Mouse (Mus musculus): Measurements from ENCODE around the gene Snrnp40. TPM values are rescaled to one million over a fixed set of nuclear protein-coding genes. Genes with fewer than 3 reads are reported as not detected.

Gene Snrnp40
- polyA plus RNA-seq, 1 experiment from 2014 or later = 84.5 TPM

DNA sequence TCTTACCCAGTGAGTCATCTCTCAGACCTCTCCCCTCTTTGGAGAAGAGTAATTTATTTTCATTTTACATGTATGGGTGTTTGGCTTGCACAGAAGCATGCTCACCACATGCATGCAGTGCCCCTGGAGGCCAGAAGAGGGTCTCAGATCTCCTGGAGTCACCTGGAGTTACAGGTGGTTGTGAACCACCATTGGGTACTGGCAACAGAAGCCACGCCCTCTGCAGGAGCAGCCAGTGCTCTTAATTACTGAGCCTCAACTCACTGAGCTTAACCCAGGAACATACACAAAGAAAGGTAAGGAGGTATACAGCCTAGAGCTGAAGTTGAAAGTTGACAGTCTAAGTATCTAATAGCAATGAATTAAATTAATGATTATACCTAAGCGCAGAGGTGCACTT is 34.5 kb upstream of the Snrnp40 start:
- no peaks in the 10 kb centered on the region for H3K27me3 ChIP-seq (replicated peaks)
- no peak overlapping the region for H3K9ac ChIP-seq
- H3K4me1 ChIP-seq (replicated peaks) = peaks cover 30% of the 10 kb centered on the region
- 93% methylated on average over 2 of the region's 2 CpGs for WGBS
- no peak overlapping the region for H3K4me3 ChIP-seq
- no peak overlapping the region for H3K27ac ChIP-seq (ENCODE audit: poor library complexity, severe bottlenecking)
- ATAC-seq (ENCODE audit: insufficient number of reproducible peaks, low FRiP score) = no peak
- H3K36me3 ChIP-seq = peaks cover 59% of the 10 kb centered on the region
- H3K9me3 ChIP-seq (replicated peaks) = no peaks in the 10 kb centered on the region
- H3K4me2 ChIP-seq = no peak overlapping the region

DNA sequence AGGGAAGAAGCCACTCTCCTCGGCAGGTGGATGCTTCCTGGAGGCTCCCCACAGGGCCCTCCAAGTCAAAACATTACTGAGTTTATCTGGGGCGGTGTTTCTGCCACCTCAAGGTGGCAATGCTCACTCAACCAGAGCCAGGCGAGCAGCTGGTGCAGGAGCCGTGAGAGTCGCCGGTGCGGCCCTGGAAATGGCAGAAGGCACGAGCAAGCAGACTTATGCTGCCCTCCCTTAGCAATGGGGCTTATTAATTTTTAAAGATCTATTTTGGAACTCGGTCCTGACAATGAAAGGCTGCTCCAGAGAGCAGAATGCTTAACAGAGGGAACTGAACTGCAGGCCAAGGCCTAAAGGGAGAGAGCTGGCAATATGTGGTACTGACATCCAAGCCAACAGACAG is 32.6 kb upstream of the Snrnp40 start:
- no peak overlapping the region for H3K27ac ChIP-seq (ENCODE audit: poor library complexity, severe bottlenecking)
- 90% methylated on average over 9 of the region's 9 CpGs for WGBS
- no peaks in the 10 kb centered on the region for H3K27me3 ChIP-seq (replicated peaks)
- H3K4me3 ChIP-seq = no peak overlapping the region
- no peak overlapping the region for H3K4me2 ChIP-seq
- H3K36me3 ChIP-seq = peaks cover 53% of the 10 kb centered on the region
- ATAC-seq (ENCODE audit: insufficient number of reproducible peaks, low FRiP score) = no peak
- H3K9me3 ChIP-seq (replicated peaks) = no peaks in the 10 kb centered on the region
- H3K9ac ChIP-seq = no peak overlapping the region
- peaks cover 21% of the 10 kb centered on the region for H3K4me1 ChIP-seq (replicated peaks)

DNA sequence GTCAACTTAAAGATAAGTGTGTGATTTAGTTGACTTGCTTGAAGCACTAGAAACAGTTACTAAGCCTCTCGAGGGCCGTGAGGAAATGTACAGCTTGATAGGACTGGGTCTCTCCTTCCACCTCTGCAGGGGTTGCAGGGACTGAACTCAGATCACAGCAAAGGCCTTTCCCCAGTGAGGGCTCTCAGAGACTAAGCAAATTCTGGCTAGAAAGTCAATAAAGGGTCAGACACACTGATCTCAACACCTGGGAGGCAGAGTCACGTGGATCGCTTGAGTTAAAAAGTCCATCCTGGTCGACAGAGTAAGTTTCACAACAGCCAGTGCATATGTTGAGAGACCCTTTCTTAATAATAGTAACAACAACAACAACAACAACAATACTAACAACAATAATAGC is 24.1 kb upstream of the Snrnp40 start:
- no peak for ATAC-seq (ENCODE audit: insufficient number of reproducible peaks, low FRiP score)
- no peak overlapping the region for H3K4me3 ChIP-seq
- H3K27ac ChIP-seq (ENCODE audit: poor library complexity, severe bottlenecking) = no peak overlapping the region
- H3K4me2 ChIP-seq = no peak overlapping the region
- no peaks in the 10 kb centered on the region for H3K27me3 ChIP-seq (replicated peaks)
- no peaks in the 10 kb centered on the region for H3K9me3 ChIP-seq (replicated peaks)
- H3K36me3 ChIP-seq = peaks cover 50% of the 10 kb centered on the region
- H3K9ac ChIP-seq = no peak overlapping the region
- no peaks in the 10 kb centered on the region for H3K4me1 ChIP-seq (replicated peaks)
- 81% methylated on average over 5 of the region's 5 CpGs for WGBS

DNA sequence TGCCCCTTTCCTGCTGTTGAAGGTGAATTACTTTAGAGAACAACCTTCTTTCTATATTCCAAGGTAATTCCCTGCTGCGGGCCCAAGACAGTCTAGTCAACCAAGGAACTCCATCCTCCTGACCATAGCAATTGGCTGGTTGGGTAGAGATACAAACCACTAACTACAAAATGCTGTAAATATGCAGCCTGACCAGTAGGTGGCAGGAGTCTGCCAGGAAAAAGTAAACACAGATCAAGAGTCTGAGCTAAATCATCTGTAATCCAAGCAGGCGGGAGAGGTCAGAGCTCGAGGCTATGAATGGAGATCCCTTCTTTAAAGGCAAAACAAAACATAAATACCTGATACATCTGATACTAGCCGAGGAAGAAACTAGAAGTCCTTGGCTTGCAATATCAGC is 18.2 kb upstream of the Snrnp40 start:
- Histone ChIP-seq H3K4me3 (no peak overlapping the region), H3K4me1 (replicated peaks) (0 out of 2 replicates have a peak, but pooled peaks cover 5% of the 10 kb centered on the region), H3K9me3 (replicated peaks) (no peaks in the 10 kb centered on the region), H3K9ac (no peak overlapping the region), H3K36me3 (peaks cover 50% of the 10 kb centered on the region), H3K4me2 (no peak overlapping the region), H3K27ac (ENCODE audit: poor library complexity, severe bottlenecking) (no peak overlapping the region), H3K27me3 (replicated peaks) (no peaks in the 10 kb centered on the region)
- ATAC-seq (ENCODE audit: insufficient number of reproducible peaks, low FRiP score) = no peak
- 27% methylated on average over 4 of the region's 4 CpGs for WGBS

DNA sequence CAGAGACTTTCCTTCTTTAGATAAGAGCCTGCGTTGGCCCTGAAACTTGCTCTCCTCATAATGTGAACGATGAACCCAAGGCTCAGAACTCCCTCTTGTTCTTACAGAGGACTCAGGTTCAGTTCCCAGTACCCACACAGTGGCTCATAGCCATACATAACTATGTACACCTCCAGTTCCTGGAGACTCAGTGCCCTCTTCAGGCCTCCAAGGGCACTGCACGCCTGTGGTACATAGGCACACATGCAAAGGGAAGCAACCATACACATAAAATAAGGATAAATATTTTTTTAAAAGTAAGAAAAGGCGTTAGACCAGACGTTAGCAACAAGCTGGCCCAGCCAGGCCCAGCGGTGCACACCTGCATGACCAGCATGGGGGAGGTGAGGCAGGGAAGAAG is 10.3 kb upstream of the Snrnp40 start:
- H3K36me3 ChIP-seq = peaks cover 72% of the 10 kb centered on the region

GRCm38 (mm10) chr4:130350690-130351422 is 9.1 kb upstream of the Snrnp40 start:
- WGBS = 82% methylated on average over 16 of the region's 16 CpGs
- peaks cover 66% of the 10 kb centered on the region for H3K36me3 ChIP-seq

More for the DNA sequence above, 10.3 kb upstream of the Snrnp40 start:
- no peak for ATAC-seq (ENCODE audit: insufficient number of reproducible peaks, low FRiP score)
- Histone ChIP-seq H3K9me3 (replicated peaks) (0 out of 2 replicates have a peak, but pooled peaks cover 4% of the 10 kb centered on the region), H3K4me1 (replicated peaks) (0 out of 2 replicates have a peak, but pooled peaks cover 6% of the 10 kb centered on the region), H3K27ac (ENCODE audit: poor library complexity, severe bottlenecking) (no peak overlapping the region), H3K9ac (no peak overlapping the region), H3K4me3 (no peak overlapping the region), H3K4me2 (no peak overlapping the region), H3K27me3 (replicated peaks) (no peaks in the 10 kb centered on the region)
- 90% methylated on average over 6 of the region's 6 CpGs for WGBS

DNA sequence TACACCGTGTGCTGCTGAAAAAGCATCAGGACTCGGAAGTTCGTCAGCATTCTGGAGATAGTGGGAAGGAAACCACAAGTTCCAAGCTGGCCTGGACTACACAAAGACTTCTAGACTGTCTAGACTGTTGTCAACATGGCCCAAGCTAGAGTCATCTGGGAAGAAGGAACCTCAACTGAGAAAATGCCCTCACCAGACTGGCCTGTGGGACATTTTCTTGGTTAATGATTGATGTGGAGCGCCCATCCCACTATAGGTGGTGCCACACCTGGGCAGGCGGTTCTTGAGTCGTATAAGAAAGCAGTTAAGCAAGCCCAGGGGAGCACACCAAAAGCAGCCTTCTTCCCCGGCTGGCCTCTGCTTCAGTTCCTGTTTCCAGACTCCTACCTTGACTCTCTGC is 7.3 kb upstream of the Snrnp40 start:
- Histone ChIP-seq H3K9me3 (replicated peaks) (0 out of 2 replicates have a peak, but pooled peaks cover 4% of the 10 kb centered on the region), H3K4me3 (no peak overlapping the region), H3K4me1 (replicated peaks) (no peaks in the 10 kb centered on the region), H3K4me2 (no peak overlapping the region), H3K36me3 (peaks cover 74% of the 10 kb centered on the region), H3K9ac (no peak overlapping the region), H3K27ac (ENCODE audit: poor library complexity, severe bottlenecking) (no peak overlapping the region), H3K27me3 (replicated peaks) (no peaks in the 10 kb centered on the region)
- 91% methylated on average over 7 of the region's 7 CpGs for WGBS
- no peak for ATAC-seq (ENCODE audit: insufficient number of reproducible peaks, low FRiP score)

More at GRCm38 (mm10) chr4:130350690-130351422, 9.1 kb upstream of the Snrnp40 start:
- Histone ChIP-seq H3K9me3 (replicated peaks) (0 out of 2 replicates have a peak, but pooled peaks cover 4% of the 10 kb centered on the region), H3K9ac (no peak overlapping the region), H3K27me3 (replicated peaks) (no peaks in the 10 kb centered on the region), H3K4me3 (no peak overlapping the region), H3K4me2 (no peak overlapping the region), H3K4me1 (replicated peaks) (0 out of 2 replicates have a peak, but pooled peaks cover 6% of the 10 kb centered on the region), H3K27ac (ENCODE audit: poor library complexity, severe bottlenecking) (no peak overlapping the region)
- no peak for ATAC-seq (ENCODE audit: insufficient number of reproducible peaks, low FRiP score)

DNA sequence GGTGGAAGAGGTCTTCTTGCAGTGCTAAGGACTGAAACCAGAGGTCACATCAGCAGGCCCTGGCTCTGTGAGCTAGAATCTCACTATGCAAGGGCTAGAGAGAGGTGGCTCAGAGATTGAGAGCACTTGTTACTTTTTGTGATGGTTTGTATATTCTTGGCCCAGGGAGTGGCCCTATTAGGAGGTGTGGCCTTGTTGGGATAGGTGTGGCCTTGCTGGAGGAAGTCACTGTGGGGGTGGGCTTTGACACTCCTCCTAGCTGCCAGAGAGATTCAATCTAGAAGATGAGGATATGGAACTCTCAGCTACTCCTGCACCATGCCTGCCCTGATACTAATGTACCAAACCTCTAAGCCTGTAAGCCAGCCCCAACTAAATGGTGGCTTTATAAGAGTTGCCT is 2.0 kb upstream of the Snrnp40 start:
- H3K27ac ChIP-seq (ENCODE audit: poor library complexity, severe bottlenecking) = no peak overlapping the region
- no peak overlapping the region for H3K9ac ChIP-seq
- no peaks in the 10 kb centered on the region for H3K9me3 ChIP-seq (replicated peaks)
- ATAC-seq (ENCODE audit: insufficient number of reproducible peaks, low FRiP score) = no peak
- peaks cover 17% of the 10 kb centered on the region for H3K4me1 ChIP-seq (replicated peaks)
- no peaks in the 10 kb centered on the region for H3K27me3 ChIP-seq (replicated peaks)
- no peak overlapping the region for H3K4me3 ChIP-seq
- H3K4me2 ChIP-seq = no peak overlapping the region
- peaks cover 29% of the 10 kb centered on the region for H3K36me3 ChIP-seq

DNA sequence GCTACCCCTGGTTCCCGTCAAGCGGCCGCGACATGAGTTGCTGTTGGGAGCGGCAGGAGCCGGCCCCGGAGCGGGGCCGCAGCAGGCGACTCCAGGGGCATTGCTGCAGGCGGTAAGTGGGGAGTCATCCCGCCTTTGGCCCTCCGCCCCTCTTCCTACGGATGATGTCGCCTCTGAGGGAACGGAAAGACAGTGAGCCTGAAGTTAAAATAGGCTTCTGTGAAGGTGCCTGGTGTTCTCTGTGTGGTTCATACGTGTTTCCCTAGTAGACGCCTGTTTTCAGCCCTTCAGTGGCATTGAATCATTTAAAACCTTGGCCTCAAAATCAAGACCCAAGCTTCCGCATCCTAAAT is 282 bp downstream of the Snrnp40 start:
- H3K4me1 ChIP-seq (replicated peaks) = peaks cover 17% of the 10 kb centered on the region
- H3K27ac ChIP-seq (ENCODE audit: poor library complexity, severe bottlenecking) = peak overlapping the region; percentile 83
- H3K9me3 ChIP-seq (replicated peaks) = no peaks in the 10 kb centered on the region
- no peaks in the 10 kb centered on the region for H3K27me3 ChIP-seq (replicated peaks)
- under 1% methylated on average over 19 of the region's 19 CpGs for WGBS
- H3K9ac ChIP-seq = peak overlapping the region; percentile 95
- peak overlapping the region; percentile 95 for H3K4me3 ChIP-seq
- H3K4me2 ChIP-seq = peak overlapping the region; percentile 69
- ATAC-seq (ENCODE audit: insufficient number of reproducible peaks, low FRiP score) = no peak
- H3K36me3 ChIP-seq = peaks cover 38% of the 10 kb centered on the region

DNA sequence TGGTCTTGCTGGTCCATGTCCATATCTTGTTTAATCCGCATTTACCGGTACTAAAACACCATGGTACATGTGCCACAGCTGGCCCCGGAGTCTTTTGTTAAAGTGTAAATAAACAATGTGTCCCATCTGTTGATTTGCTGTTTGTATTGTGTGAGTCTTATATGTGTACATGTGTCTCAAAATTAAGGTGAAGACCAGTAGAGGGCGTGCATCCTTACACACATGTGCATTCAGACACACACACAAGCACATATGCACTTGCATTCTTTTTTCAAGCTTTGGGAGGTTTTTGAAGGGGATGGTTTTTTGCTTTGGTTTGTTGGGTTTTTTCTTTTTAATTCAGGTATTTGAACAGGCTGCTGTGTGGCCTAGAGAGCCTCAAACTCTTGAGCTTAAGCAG is 16.7 kb downstream of the Snrnp40 start:
- no peak overlapping the region for H3K4me3 ChIP-seq
- H3K27me3 ChIP-seq (replicated peaks) = no peaks in the 10 kb centered on the region
- H3K27ac ChIP-seq (ENCODE audit: poor library complexity, severe bottlenecking) = no peak overlapping the region
- ATAC-seq (ENCODE audit: insufficient number of reproducible peaks, low FRiP score) = no peak
- H3K4me1 ChIP-seq (replicated peaks) = no peaks in the 10 kb centered on the region
- WGBS = 86% methylated on average over 4 of the region's 4 CpGs
- peaks cover 2% of the 10 kb centered on the region; the same call in 1 of the 2 replicates for H3K9me3 ChIP-seq (replicated peaks)
- no peak overlapping the region for H3K9ac ChIP-seq
- no peak overlapping the region for H3K4me2 ChIP-seq
- peaks cover 88% of the 10 kb centered on the region for H3K36me3 ChIP-seq

GRCm38 (mm10) chr4:130377500-130377899 is 17.6 kb downstream of the Snrnp40 start:
- 86% methylated on average over 4 of the region's 4 CpGs for WGBS
- no peak overlapping the region for H3K4me2 ChIP-seq

GRCm38 (mm10) chr4:130379181-130379580 is 19.2 kb downstream of the Snrnp40 start:
- Histone ChIP-seq H3K27ac (ENCODE audit: poor library complexity, severe bottlenecking) (no peak overlapping the region), H3K4me3 (no peak overlapping the region), H3K9me3 (replicated peaks) (peaks cover 2% of the 10 kb centered on the region; the same call in 1 of the 2 replicates), H3K27me3 (replicated peaks) (no peaks in the 10 kb centered on the region), H3K4me2 (no peak overlapping the region), H3K4me1 (replicated peaks) (no peaks in the 10 kb centered on the region), H3K9ac (no peak overlapping the region), H3K36me3 (peaks cover 90% of the 10 kb centered on the region)
- 100% methylated on average over 2 of the region's 2 CpGs for WGBS
- no peak for ATAC-seq (ENCODE audit: insufficient number of reproducible peaks, low FRiP score)

More at GRCm38 (mm10) chr4:130377500-130377899, 17.6 kb downstream of the Snrnp40 start:
- Histone ChIP-seq H3K9me3 (replicated peaks) (peaks cover 2% of the 10 kb centered on the region; the same call in 1 of the 2 replicates), H3K27ac (ENCODE audit: poor library complexity, severe bottlenecking) (no peak overlapping the region), H3K4me3 (no peak overlapping the region), H3K27me3 (replicated peaks) (no peaks in the 10 kb centered on the region), H3K4me1 (replicated peaks) (no peaks in the 10 kb centered on the region), H3K9ac (no peak overlapping the region), H3K36me3 (peaks cover 90% of the 10 kb centered on the region)
- ATAC-seq (ENCODE audit: insufficient number of reproducible peaks, low FRiP score) = no peak
